Mouse (Mus musculus) midbrain, postnatal 0 days (tissue): ENCODE results near the gene Tap2. TPM values are rescaled to one million over a fixed set of nuclear protein-coding genes. Genes with fewer than 3 reads are reported as not detected.
"Not testable (repeated sequence)": the region's sequence is repeated elsewhere in the genome, so short reads cannot be mapped to it uniquely, and the experiment has no call there.

ENCODE experiments used
- ATAC-seq: fragments of 200-750 bp; cut with Nextera tagmentation; 2 replicates; pipeline ENCODE4 v1.8.0; 2017; ENCODE audit warnings: moderate number of reproducible peaks, mild to moderate bottlenecking, moderate TSS enrichment, moderate library complexity; ENCODE audit not compliant: low FRiP score
- DNase-seq: peaks from one replicate; pipeline ENCODE4 v3.0.0-alpha.2; 2015; ENCODE audit warnings: low spot score
- H3K27ac ChIP-seq: fragments of 300-500 bp; sonication (generic); 2 replicates; pipeline ENCODE4 v1.5.1; 2014; ENCODE audit warnings: low read depth, mild to moderate bottlenecking, low read length, mixed read lengths
- H3K27me3 ChIP-seq: fragments of 300-500 bp; sonication (generic); 2 replicates; pipeline ENCODE4 v1.6.1; 2014; ENCODE audit warnings: low read length, control low read depth, mixed read lengths; ENCODE audit not compliant: insufficient read depth
- H3K36me3 ChIP-seq: fragments of 300-500 bp; sonication (generic); 2 replicates; pipeline ENCODE4 v1.6.1; 2014; ENCODE audit warnings: low read length, control low read depth, mixed read lengths; ENCODE audit not compliant: insufficient read depth
- H3K4me1 ChIP-seq: fragments of 300-500 bp; sonication (generic); 2 replicates; pipeline ENCODE4 v1.6.1; 2014; ENCODE audit warnings: mild to moderate bottlenecking, control low read depth, antibody characterized with exemption, low read length, mixed read lengths; ENCODE audit not compliant: insufficient read depth
- H3K4me2 ChIP-seq: fragments of 300-500 bp; sonication (generic); 2 replicates; pipeline ENCODE4 v1.6.1; 2014; ENCODE audit warnings: low read depth, mild to moderate bottlenecking, low read length, mixed read lengths; ENCODE audit not compliant: poor library complexity, severe bottlenecking
- H3K4me3 ChIP-seq: fragments of 300-500 bp; sonication (generic); 2 replicates; pipeline ENCODE4 v1.5.1; 2014; ENCODE audit warnings: low read depth, mild to moderate bottlenecking, low read length, moderate library complexity
- H3K9ac ChIP-seq: fragments of 300-500 bp; sonication (generic); replicated peaks from 2 replicates; pipeline ENCODE4 v1.6.1; 2014; ENCODE audit warnings: mild to moderate bottlenecking, low read length, moderate library complexity, mixed read lengths; ENCODE audit not compliant: poor library complexity, severe bottlenecking
- H3K9me3 ChIP-seq: fragments of 300-500 bp; sonication (generic); 2 replicates; pipeline ENCODE4 v1.6.1; 2016; ENCODE audit warnings: low read length, control low read depth
- CTCF ChIP-seq: IDR thresholded peaks from 2 replicates; pipeline ENCODE4 v1.5.1; 2016; ENCODE audit warnings: antibody characterized with exemption, mild to moderate bottlenecking
- WGBS: fragments of 180-500 bp; shearing (Covaris S2); extraction: QIAGEN DNeasy Blood & Tissue Kit; methylation state at CpG from one replicate; pipeline ENCODE4 v1.1.7; 2014; 5-methylcytosine and 5-hydroxymethylcytosine counted together
- polyA plus RNA-seq: library from polyadenylated mRNA; unstranded; fragments of >200 nt; fragmentation: Nextera tagmentation; extraction: Ambion mirVana; gene quantifications from 2 replicates; pipeline ENCODE4 v1.2.1, GENCODE M21; 2015
- total RNA-seq: library from RNA; depleted of rRNA; stranded (reverse); fragments of >200 nt; gene quantifications from 2 replicates; pipeline ENCODE4 v1.2.3, GENCODE M21; 2014

Tap2 gene
- total and polyA plus RNA-seq, 2 experiments from 2014 or later, result 2.0 to 4.2 TPM

DNA sequence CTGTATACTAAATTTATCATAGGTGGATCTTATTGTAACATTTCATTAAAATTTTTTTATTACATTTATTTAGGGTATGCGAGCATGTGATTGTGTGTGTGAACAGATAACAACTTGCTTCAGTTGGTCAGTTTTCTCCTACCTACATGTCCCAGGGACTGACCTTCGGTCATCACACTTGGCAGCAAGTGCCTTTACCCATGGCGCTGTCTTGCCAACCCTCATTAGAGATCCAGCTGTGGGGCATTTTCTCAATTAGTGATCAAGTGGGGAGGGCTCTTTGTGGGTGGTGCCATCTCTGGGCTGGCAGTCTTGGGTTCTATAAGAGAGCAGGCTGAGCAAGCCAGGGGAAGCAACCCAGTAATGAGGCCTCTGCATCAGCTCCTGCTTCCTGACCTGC is 21.5 kb downstream of the Tap2 start:
- ATAC-seq (no peak), DNase-seq (no peak)
- no peaks in the 10 kb centered on the region for H3K9me3 ChIP-seq
- H3K4me2 ChIP-seq, result no peak overlapping the region
- no peak overlapping the region for H3K9ac ChIP-seq
- no peak overlapping the region for H3K4me3 ChIP-seq
- no peaks in the 10 kb centered on the region for H3K27me3 ChIP-seq
- TF ChIP-seq CTCF, result no peak
- no peak overlapping the region for H3K27ac ChIP-seq
- no peaks in the 10 kb centered on the region for H3K4me1 ChIP-seq
- H3K36me3 ChIP-seq, result no peaks in the 10 kb centered on the region
- 97% methylated on average over 3 of the region's 3 CpGs for WGBS

DNA sequence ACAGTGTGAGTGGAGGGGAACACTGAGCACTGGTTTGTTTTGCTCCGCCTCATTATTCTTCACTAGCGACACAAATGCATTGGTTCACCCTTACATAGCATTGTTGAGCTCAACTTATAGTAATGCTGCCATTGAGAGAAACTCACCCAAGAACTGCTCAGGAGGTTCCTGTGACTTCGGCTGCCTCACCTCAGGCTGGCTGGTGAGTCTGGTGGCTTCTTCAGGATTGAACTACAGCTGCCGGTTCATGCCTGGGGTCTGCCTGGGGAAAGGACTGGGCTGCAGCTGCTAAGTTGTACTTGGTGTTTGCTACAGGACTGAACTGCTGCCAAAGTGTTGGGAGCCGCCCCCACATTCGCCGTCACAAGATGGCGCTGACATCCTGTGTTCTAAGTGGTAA is 22.1 kb downstream of the Tap2 start:
- no peak overlapping the region for H3K4me2 ChIP-seq
- no peaks in the 10 kb centered on the region for H3K27me3 ChIP-seq
- no peak for TF ChIP-seq CTCF
- H3K36me3 ChIP-seq, result no peaks in the 10 kb centered on the region
- H3K9ac ChIP-seq, result no peak overlapping the region
- H3K4me3 ChIP-seq, result no peak overlapping the region
- H3K9me3 ChIP-seq, result no peaks in the 10 kb centered on the region
- no peak overlapping the region for H3K27ac ChIP-seq
- H3K4me1 ChIP-seq, result no peaks in the 10 kb centered on the region
- no peak for DNase-seq
- ATAC-seq, result no peak
- WGBS, result 97% methylated on average over 8 of the region's 8 CpGs

DNA sequence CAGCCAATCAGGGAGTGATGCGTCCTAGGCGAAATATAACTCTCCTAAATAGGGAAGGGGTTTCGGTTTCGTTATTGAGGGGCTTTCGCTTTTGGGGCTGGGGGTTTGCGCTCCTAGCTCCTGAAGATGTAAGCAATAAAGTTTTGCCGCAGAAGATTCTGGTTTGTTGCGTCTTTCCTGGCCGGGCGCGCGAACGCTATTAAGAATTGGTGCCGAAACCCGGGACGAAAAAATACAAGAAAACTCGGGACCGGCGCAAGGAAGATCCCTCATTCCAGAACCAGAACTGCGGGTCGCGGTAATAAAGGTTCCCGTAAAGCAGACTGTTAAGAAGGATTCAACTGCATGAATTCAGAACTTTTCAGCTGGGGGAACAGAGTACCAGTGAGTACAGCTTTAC is 22.6 kb downstream of the Tap2 start:
- 98% methylated on average over 13 of the region's 23 CpGs for WGBS
- not testable (repeated sequence) for H3K9me3 ChIP-seq, H3K4me3 ChIP-seq, H3K4me1 ChIP-seq, H3K36me3 ChIP-seq, H3K27me3 ChIP-seq, ATAC-seq, H3K9ac ChIP-seq, H3K4me2 ChIP-seq, DNase-seq, H3K27ac ChIP-seq

DNA sequence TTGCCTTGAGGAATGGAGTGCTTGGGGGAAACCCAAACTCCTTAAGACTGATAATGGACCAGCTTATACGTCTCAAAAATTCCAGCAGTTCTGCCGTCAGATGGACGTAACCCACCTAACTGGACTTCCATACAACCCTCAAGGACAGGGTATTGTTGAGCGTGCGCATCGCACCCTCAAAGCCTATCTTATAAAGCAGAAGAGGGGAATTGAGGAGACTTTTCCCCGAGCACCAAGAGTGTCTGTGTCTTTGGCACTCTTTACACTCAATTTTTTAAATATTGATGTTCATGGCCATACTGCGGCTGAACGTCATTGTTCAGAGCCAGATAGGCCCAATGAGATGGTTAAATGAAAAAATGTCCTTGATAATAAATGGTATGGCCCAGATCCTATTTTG is 27.6 kb downstream of the Tap2 start:
- H3K36me3 ChIP-seq, H3K4me3 ChIP-seq, DNase-seq, H3K9ac ChIP-seq, ATAC-seq, H3K4me2 ChIP-seq, H3K4me1 ChIP-seq, H3K27ac ChIP-seq, H3K9me3 ChIP-seq, H3K27me3 ChIP-seq: not testable (repeated sequence)
- 98% methylated on average over 5 of the region's 9 CpGs for WGBS

GRCm38 (mm10) chr17:34232021-34232420 is 28.7 kb downstream of the Tap2 start:
- not testable (repeated sequence) for ATAC-seq, H3K27me3 ChIP-seq, H3K9me3 ChIP-seq, H3K9ac ChIP-seq, H3K4me3 ChIP-seq, H3K36me3 ChIP-seq, DNase-seq, H3K4me1 ChIP-seq, H3K4me2 ChIP-seq, H3K27ac ChIP-seq
- WGBS, result 81% methylated on average over 5 of the region's 7 CpGs

DNA sequence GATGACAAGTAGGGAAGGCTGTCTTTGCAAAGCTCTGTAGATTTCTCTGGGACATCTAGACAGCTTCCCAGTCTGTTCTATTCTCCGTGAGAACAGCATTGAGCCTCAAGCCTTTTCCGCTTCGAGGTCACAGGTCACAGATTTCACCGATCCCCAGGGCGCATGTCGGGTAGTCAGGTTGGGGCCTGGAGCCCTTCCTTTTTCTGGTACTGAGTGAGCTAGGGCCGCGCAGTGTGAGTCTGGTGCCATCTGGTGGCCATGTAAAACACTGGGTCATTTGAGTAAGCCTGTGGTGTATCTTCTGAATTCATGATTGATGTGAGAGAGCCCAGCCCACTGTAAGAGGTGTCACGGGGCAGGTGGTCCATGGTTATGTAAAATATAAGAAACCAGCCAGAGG is 31.6 kb downstream of the Tap2 start:
- TF ChIP-seq CTCF, result peak; percentile 86
- H3K4me1 ChIP-seq, result no peaks in the 10 kb centered on the region
- peak; percentile 60 for DNase-seq
- H3K27ac ChIP-seq, result no peak overlapping the region
- H3K27me3 ChIP-seq, result no peaks in the 10 kb centered on the region
- H3K9me3 ChIP-seq, result no peaks in the 10 kb centered on the region
- WGBS, result 38% methylated on average over 9 of the region's 9 CpGs
- no peak overlapping the region for H3K4me3 ChIP-seq
- no peak overlapping the region for H3K4me2 ChIP-seq
- no peaks in the 10 kb centered on the region for H3K36me3 ChIP-seq
- H3K9ac ChIP-seq, result no peak overlapping the region
- ATAC-seq, result 0 out of 2 replicates have a peak, but pooled peaks have one; percentile 52

GRCm38 (mm10) chr17:34236691-34237090 is 33.4 kb downstream of the Tap2 start:
- H3K27me3 ChIP-seq, result no peaks in the 10 kb centered on the region
- no peak for ATAC-seq
- no peak overlapping the region for H3K27ac ChIP-seq
- 86% methylated on average over 5 of the region's 5 CpGs for WGBS
- DNase-seq, result no peak
- no peak overlapping the region for H3K4me3 ChIP-seq
- H3K9me3 ChIP-seq, result peaks cover 4% of the 10 kb centered on the region; the same call in 1 of the 2 replicates
- no peak overlapping the region for H3K4me2 ChIP-seq
- no peaks in the 10 kb centered on the region for H3K4me1 ChIP-seq
- TF ChIP-seq CTCF, result no peak
- no peak overlapping the region for H3K9ac ChIP-seq
- no peaks in the 10 kb centered on the region for H3K36me3 ChIP-seq
